Mouse (Mus musculus) neutrophil, adult 65 days (primary cell): Measurements from ENCODE around the gene Ccl27b. TPM values are rescaled to one million over a fixed set of nuclear protein-coding genes. Genes with fewer than 3 reads are reported as not detected.

Experiments
- total RNA-seq: library from RNA; stranded (reverse); gene quantifications from 2 replicates; pipeline ENCODE4 v1.2.4, GENCODE M21; 2023

Gene Ccl27b
- not detected in 2 replicates for total RNA-seq

GRCm38 (mm10) chr4:42654951-42655350 is at the start of gene Ccl27b:
TSS of gene Ccl27b (plus strand) at chr4:42655251.

GRCm38 (mm10) chr4:42611895-42612294 is 43.2 kb upstream of the Ccl27b start, which contains the start of gene Gm10591:
TSS of gene Gm10591 (plus strand) at chr4:42612195.

GRCm38 (mm10) chr4:42629419-42629818 is 25.6 kb upstream of the Ccl27b start, which contains the start of gene Gm2564:
TSS of gene Gm2564 (plus strand) at chr4:42629719.

GRCm38 (mm10) chr4:42661793-42662192 is 6.7 kb downstream of the Ccl27b start, which contains the start of gene Il11ra2:
TSS of gene Il11ra2 (minus strand) at chr4:42661893.

Other genes with a start within 250 kb of the Ccl27b start
- not detected in 2 replicates for gene Gm21586, start 215.9 kb upstream of the Ccl27b start, total RNA-seq
- 0.18 TPM in 1 of 2 replicates, not detected in the other for gene Gm2163, start 188.5 kb upstream of the Ccl27b start, total RNA-seq
- gene Fam205a2, start 127.1 kb upstream of the Ccl27b start, total RNA-seq: not detected in 2 replicates
- not detected in 2 replicates for gene Gm10591, start 43.1 kb upstream of the Ccl27b start, total RNA-seq
- gene Gm2564, start 25.5 kb upstream of the Ccl27b start, total RNA-seq: not detected in 2 replicates
- gene Il11ra2, start 6.6 kb downstream of the Ccl27b start, total RNA-seq: not detected in 2 replicates
- not detected in 2 replicates for gene 4930578G10Rik, start 80.3 kb downstream of the Ccl27b start, total RNA-seq
- not detected in 2 replicates for gene Ccl19, start 101.3 kb downstream of the Ccl27b start, total RNA-seq
- gene Ccl21a, start 118.7 kb downstream of the Ccl27b start, total RNA-seq: not detected in 2 replicates
- not detected in 2 replicates for gene Fam205a1, start 198.6 kb downstream of the Ccl27b start, total RNA-seq
- not detected in 2 replicates for gene Gm12394, start 201.5 kb downstream of the Ccl27b start, total RNA-seq
- not detected in 2 replicates for gene Fam205c, start 219.0 kb downstream of the Ccl27b start, total RNA-seq